Comparison of ENCODE assay signal across 29 mouse cellular contexts in genomic region chr7:125484791-125485190, GRCm38 (mm10). TPM values are rescaled to one million over a fixed set of nuclear protein-coding genes. Genes with fewer than 3 reads are reported as not detected.
DNase-seq lines count a peak whose midpoint lies in the region; ATAC-seq and TF ChIP-seq lines count a peak whose summit lies in the region.
"Had no signal": no experiment of that assay in that cellular context is flagged by ENCODE, and none has a peak within 500 bp of the region (broad histone marks: within the 10 kb centered on the region; RNA-seq: fewer than 3 reads in every experiment).

No protein-coding gene starts in this region.

- no peak overlapping the region for H3K4me3 ChIP-seq in liver, embryonic 13.5 days (replicated peaks)
- no peak overlapping the region for H3K4me3 ChIP-seq in liver, embryonic 11.5 days (ENCODE audit: low read depth, low read length)
- H3K4me3 ChIP-seq in thymus, adult 2 months (ENCODE audit: control insufficient read depth, insufficient read depth, low read length) = no peak overlapping the region
- H3K4me3 ChIP-seq in forebrain, embryonic 10.5 days = no peak overlapping the region
- H3K4me3 ChIP-seq: embryonic facial prominence, embryonic 10.5 days; embryonic facial prominence, embryonic 13.5 days; erythroblast, embryonic 14.5 days; forebrain, embryonic 13.5 days; gastrocnemius, adult 2 months; hindbrain, embryonic 10.5 days; hindbrain, embryonic 13.5 days had no signal

- H3K27me3 ChIP-seq in liver, embryonic 13.5 days = no peaks in the 10 kb centered on the region
- H3K27me3 ChIP-seq in liver, embryonic 11.5 days (replicated peaks; ENCODE audit: control insufficient read depth, insufficient read depth, low read length) = no peaks in the 10 kb centered on the region
- H3K27me3 ChIP-seq in thymus, adult 2 months (ENCODE audit: control insufficient read depth, insufficient read depth, low read length) = no peaks in the 10 kb centered on the region
- no peaks in the 10 kb centered on the region for H3K27me3 ChIP-seq in forebrain, embryonic 10.5 days (ENCODE audit: poor library complexity, severe bottlenecking)
- H3K27me3 ChIP-seq: embryonic facial prominence, embryonic 13.5 days; forebrain, embryonic 13.5 days; hindbrain, embryonic 13.5 days had no signal

- H3K36me3 ChIP-seq in liver, embryonic 13.5 days = peaks cover 58% of the 10 kb centered on the region
- H3K36me3 ChIP-seq in liver, embryonic 11.5 days (ENCODE audit: control insufficient read depth, insufficient read depth, low read length) = peaks cover 4% of the 10 kb centered on the region; the same call in 1 of the 2 replicates
- H3K36me3 ChIP-seq in thymus, adult 2 months (ENCODE audit: control insufficient read depth, insufficient read depth, low read length) = 0 out of 2 replicates have a peak, but pooled peaks cover 9% of the 10 kb centered on the region
- H3K36me3 ChIP-seq in forebrain, embryonic 10.5 days (replicated peaks) = peaks cover 59% of the 10 kb centered on the region

- no peak overlapping the region for H3K9ac ChIP-seq in liver, embryonic 13.5 days
- H3K9ac ChIP-seq in liver, embryonic 11.5 days (ENCODE audit: low read depth, low read length) = no peak overlapping the region
- H3K9ac ChIP-seq: embryonic facial prominence, embryonic 13.5 days; forebrain, embryonic 13.5 days; hindbrain, embryonic 13.5 days had no signal

- peaks cover 79% of the 10 kb centered on the region for H3K4me1 ChIP-seq in liver, embryonic 13.5 days (replicated peaks)
- H3K4me1 ChIP-seq in liver, embryonic 11.5 days (replicated peaks; ENCODE audit: control insufficient read depth, insufficient read depth, low read length) = peaks cover 17% of the 10 kb centered on the region
- peaks cover 52% of the 10 kb centered on the region for H3K4me1 ChIP-seq in thymus, adult 2 months (replicated peaks; ENCODE audit: control insufficient read depth, insufficient read depth, low read length)
- H3K4me1 ChIP-seq in forebrain, embryonic 10.5 days = peaks cover 10% of the 10 kb centered on the region

- ATAC-seq in liver, embryonic 13.5 days (ENCODE audit: low read depth) = no peak
- ATAC-seq in liver, embryonic 11.5 days (replicated peaks; ENCODE audit: low FRiP score) = no peak
- ATAC-seq: activated CD4-positive, CD25-positive, alpha-beta regulatory T cell, adult 4 months; forebrain, embryonic 13.5 days; forebrain, embryonic 16.5 days; hindbrain, embryonic 16.5 days; inflammation-experienced regulatory T-cells, adult 6 months; intestine, embryonic 16.5 days had no signal

- DNase-seq in adrenal gland, postnatal 14 days = peak; percentile 52
- no peak for DNase-seq in adrenal gland, adult 18-20 months (ENCODE audit: low spot score in 2 of 2)
- no peak for DNase-seq in liver, embryonic 13.5 days
- DNase-seq in liver, embryonic 11.5 days (ENCODE audit: low spot score) = no peak
- no peak for DNase-seq in thymus, adult 2 months
- no peak for DNase-seq in thymus, postnatal 25 days
- DNase-seq in induced T-regulatory cell, adult 2 months (ENCODE audit: low read depth) = peak; percentile 34
- no peak for DNase-seq in forebrain, embryonic 10.5 days (ENCODE audit: extremely low spot score, low spot score)
- DNase-seq: cerebellum, adult 11-12 months; cerebellum, adult 8-10 months; cerebellum, postnatal 10 days; cerebellum, postnatal 36 days; embryo, embryonic 11 days; gastrocnemius, adult 2 months; gastrocnemius, postnatal 14 days; heart, adult 11 months; heart, postnatal 36 days had no signal

- WGBS in liver, embryonic 13.5 days (ENCODE audit: insufficient replicate concordance) = 86% methylated on average over 7 of the region's 7 CpGs
- 91% methylated on average over 7 of the region's 7 CpGs for WGBS in liver, embryonic 11.5 days
- WGBS in thymus, adult 2 months = 94% methylated on average over 7 of the region's 7 CpGs
- WGBS in forebrain, embryonic 10.5 days = 90% methylated on average over 7 of the region's 7 CpGs

- TF ChIP-seq POLR2A in thymus, adult 2 months (IDR thresholded peaks at IDR 0.05; ENCODE audit: control insufficient read depth, extremely low read depth, insufficient read depth, low read length, poor library complexity) = no peak

- peak overlapping the region; percentile 72 for H3K27ac ChIP-seq in liver, embryonic 13.5 days
- H3K27ac ChIP-seq in liver, embryonic 11.5 days (ENCODE audit: low read depth, low read length) = no peak overlapping the region
- 0 out of 2 replicates have a peak overlapping the region, but pooled peaks have one; percentile 5 for H3K27ac ChIP-seq in thymus, adult 2 months (ENCODE audit: control insufficient read depth, insufficient read depth, low read length)
- H3K27ac ChIP-seq in forebrain, embryonic 10.5 days = no peak overlapping the region
- H3K27ac ChIP-seq: embryonic facial prominence, embryonic 10.5 days; embryonic facial prominence, embryonic 13.5 days; forebrain, embryonic 13.5 days; gastrocnemius, adult 2 months; hindbrain, embryonic 10.5 days; hindbrain, embryonic 13.5 days had no signal

- no peaks in the 10 kb centered on the region for H3K9me3 ChIP-seq in liver, embryonic 13.5 days (replicated peaks)
- no peaks in the 10 kb centered on the region for H3K9me3 ChIP-seq in liver, embryonic 11.5 days (ENCODE audit: control insufficient read depth, low read length)
- no peaks in the 10 kb centered on the region for H3K9me3 ChIP-seq in forebrain, embryonic 10.5 days
- H3K9me3 ChIP-seq: embryonic facial prominence, embryonic 10.5 days; embryonic facial prominence, embryonic 13.5 days; forebrain, embryonic 13.5 days; hindbrain, embryonic 10.5 days; hindbrain, embryonic 13.5 days had no signal

- no peak for TF ChIP-seq CTCF in thymus, adult 2 months (IDR thresholded peaks at IDR 0.05; ENCODE audit: borderline replicate concordance, control insufficient read depth, extremely low read depth, insufficient read depth, low read length, poor library complexity)

- H3K4me2 ChIP-seq in liver, embryonic 13.5 days = no peak overlapping the region
- no peak overlapping the region for H3K4me2 ChIP-seq in liver, embryonic 11.5 days
- H3K4me2 ChIP-seq: embryonic facial prominence, embryonic 13.5 days; forebrain, embryonic 13.5 days; heart, embryonic 11.5 days; hindbrain, embryonic 13.5 days had no signal

RNA-seq across cellular contexts. Expression of gene Nsmce1, which starts 6.6 kb away (rescaled TPM):
- total RNA-seq in adrenal gland, postnatal 14 days (2021) = 43.3 and 44.6 TPM in 2 replicates
- 10 to 100 TPM; 28.7 to 36.5 TPM for total RNA-seq in adrenal gland, adult 18-20 months (2021)
- polyA plus RNA-seq in liver, embryonic 13.5 days (2015; fragmentation: Nextera tagmentation; extraction: Ambion mirVana) = 97.4 and 102 TPM in 2 replicates
- polyA plus RNA-seq in liver, embryonic 11.5 days (2014; fragmentation: Nextera tagmentation; extraction: Ambion mirVana) = 126 and 132 TPM in 2 replicates
- 93.7 and 111 TPM in 2 replicates for polyA plus RNA-seq in thymus, adult 2 months (2012; rRNA removed)
- 123 TPM in 2 replicates for polyA plus RNA-seq in forebrain, embryonic 10.5 days (2016; fragmentation: Nextera tagmentation; extraction: Ambion mirVana)

RNA-seq across cellular contexts. Expression of gene Kdm8, which starts 40.3 kb away (rescaled TPM):
- 4.0 and 4.5 TPM in 2 replicates for total RNA-seq in adrenal gland, postnatal 14 days (2021)
- total RNA-seq in adrenal gland, adult 18-20 months (2021) = 1 to 10 TPM; 2.6 to 4.1 TPM
- 8.6 and 9.1 TPM in 2 replicates for polyA plus RNA-seq in liver, embryonic 13.5 days (2015; fragmentation: Nextera tagmentation; extraction: Ambion mirVana)
- 14.8 and 15.2 TPM in 2 replicates for polyA plus RNA-seq in liver, embryonic 11.5 days (2014; fragmentation: Nextera tagmentation; extraction: Ambion mirVana)
- polyA plus RNA-seq in thymus, adult 2 months (2012; rRNA removed) = 12.5 and 14.2 TPM in 2 replicates
- polyA plus RNA-seq in forebrain, embryonic 10.5 days (2016; fragmentation: Nextera tagmentation; extraction: Ambion mirVana) = 14.5 and 15.6 TPM in 2 replicates

Comparison
In these comparisons a context has a peak if more than half of its experiments do, and no peak if none do; other contexts are left out.
1. DNase-seq: peak in adrenal gland, postnatal 14 days (single experiment) and induced T-regulatory cell, adult 2 months (single experiment); none in adrenal gland, adult 18-20 months (0 of 2), liver, embryonic 13.5 days (single experiment), liver, embryonic 11.5 days (single experiment), thymus, adult 2 months (single experiment), thymus, postnatal 25 days (single experiment) and forebrain, embryonic 10.5 days (single experiment).
2. H3K27ac ChIP-seq: peak in liver, embryonic 13.5 days (single experiment) and thymus, adult 2 months (single experiment); none in liver, embryonic 11.5 days (single experiment) and forebrain, embryonic 10.5 days (single experiment).